Mouse (Mus musculus) cerebellum, adult 9-11 months (tissue): Measurements from ENCODE around the gene D430042O09Rik.

Source experiments
- DNase-seq: peaks from one replicate; pipeline ENCODE4 v3.0.0; 2022

D430042O09Rik gene

GRCm38 (mm10) chr7:125815733-125816132 lies 108.0 kb downstream of the D430042O09Rik start:
- DNase-seq = no peak

DNA sequence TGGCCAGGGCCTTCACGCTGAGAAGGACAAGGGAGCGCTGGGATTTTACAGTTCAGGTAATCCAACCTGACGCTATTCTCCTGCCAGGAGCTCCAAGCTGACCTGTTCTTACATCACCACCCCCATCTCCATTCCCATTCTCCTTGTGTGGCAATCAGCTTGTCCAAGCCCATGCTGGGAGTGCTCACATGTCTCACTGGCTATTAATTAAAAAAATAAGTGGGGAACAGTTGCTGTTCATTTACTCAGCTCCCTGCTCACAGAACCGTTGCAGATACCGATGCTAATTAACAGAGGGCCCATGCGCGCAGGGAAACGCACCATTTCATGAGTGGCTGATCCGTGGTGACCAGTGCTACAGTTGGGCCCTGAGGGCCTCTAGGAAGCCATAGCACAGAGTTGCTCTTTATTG lies 110.6 kb downstream of the D430042O09Rik start:
- peak; percentile 93 for DNase-seq

- DNase-seq = no peak
Observed at GRCm38 (mm10) chr7:125820233-125820632, 112.5 kb downstream of the D430042O09Rik start.

- DNase-seq = no peak
Observed at GRCm38 (mm10) chr7:125826425-125826824, 118.7 kb downstream of the D430042O09Rik start.

DNA sequence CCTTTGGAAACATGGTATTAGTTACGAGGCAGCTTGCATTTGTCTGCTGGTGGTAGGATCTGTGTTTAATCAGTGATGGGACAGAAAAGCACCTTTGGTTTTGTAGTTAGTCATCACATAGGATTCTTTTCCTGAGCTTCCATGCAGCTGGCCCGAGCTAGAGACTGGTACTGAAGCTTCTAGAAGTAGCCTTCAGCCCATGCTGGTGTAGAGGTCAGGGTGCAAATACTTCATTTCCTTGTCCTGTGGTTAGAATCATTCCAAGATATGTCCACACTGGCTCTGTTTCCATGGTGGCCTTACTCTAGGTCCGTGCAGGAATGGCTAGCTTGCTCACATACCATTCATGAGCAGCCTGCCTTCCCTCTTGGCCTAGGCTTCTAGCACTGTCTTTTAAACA lies 119.2 kb downstream of the D430042O09Rik start:
- DNase-seq = no peak

GRCm38 (mm10) chr7:125827420-125827819 lies 119.7 kb downstream of the D430042O09Rik start:
- no peak for DNase-seq

- DNase-seq = no peak
Observed at GRCm38 (mm10) chr7:125828561-125828960, 120.9 kb downstream of the D430042O09Rik start.

DNA sequence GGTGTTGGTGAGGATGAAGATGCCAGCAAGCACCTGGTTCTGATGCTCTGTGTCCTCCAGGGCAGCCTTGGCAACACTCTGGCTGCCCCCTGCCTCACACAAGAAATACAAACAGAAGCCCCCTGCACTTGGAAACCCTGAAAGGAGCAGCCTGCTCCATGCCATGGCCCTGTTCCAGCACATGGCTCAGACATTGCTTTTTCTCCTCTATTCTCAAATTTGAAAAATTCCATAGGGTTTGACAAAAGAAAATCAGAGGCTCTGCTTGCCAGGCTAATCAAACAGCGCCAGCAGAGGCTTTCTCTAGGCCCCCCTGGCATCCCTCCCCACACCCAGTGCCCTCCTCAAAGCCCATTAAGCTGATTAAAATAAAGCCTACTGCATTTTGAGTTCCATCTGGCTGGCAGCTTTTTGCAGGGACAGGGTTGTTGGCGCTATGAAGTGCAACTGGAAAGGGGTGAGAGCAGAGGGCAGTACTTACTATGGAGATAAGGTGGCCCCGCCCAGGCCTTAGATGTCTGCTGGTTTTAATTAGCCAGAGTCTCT lies 121.5 kb downstream of the D430042O09Rik start:
- no peak for DNase-seq

DNA sequence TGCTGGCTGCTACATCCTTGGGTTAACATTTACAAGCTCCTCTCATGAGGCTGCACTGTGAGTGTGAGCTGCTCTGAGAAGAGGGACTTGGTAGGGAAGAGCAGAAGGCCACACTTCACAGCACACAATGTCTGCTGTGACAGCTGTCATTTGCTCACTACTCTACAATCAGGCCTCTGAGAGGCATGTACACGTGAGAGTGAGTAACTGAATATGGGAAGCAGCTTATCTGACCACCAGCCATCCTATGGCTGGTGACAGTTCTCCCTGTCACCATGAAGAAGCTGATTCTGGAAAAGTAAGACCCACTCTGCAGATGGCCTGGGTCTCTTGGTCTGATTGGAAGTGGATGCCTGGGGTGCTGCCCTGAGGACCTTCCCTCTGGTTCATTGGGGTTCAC lies 125.1 kb downstream of the D430042O09Rik start:
- DNase-seq = no peak

- no peak for DNase-seq
Observed at GRCm38 (mm10) chr7:125833471-125833870, 125.8 kb downstream of the D430042O09Rik start.

GRCm38 (mm10) chr7:125838078-125838742 lies 130.5 kb downstream of the D430042O09Rik start:
- no peak for DNase-seq

DNA sequence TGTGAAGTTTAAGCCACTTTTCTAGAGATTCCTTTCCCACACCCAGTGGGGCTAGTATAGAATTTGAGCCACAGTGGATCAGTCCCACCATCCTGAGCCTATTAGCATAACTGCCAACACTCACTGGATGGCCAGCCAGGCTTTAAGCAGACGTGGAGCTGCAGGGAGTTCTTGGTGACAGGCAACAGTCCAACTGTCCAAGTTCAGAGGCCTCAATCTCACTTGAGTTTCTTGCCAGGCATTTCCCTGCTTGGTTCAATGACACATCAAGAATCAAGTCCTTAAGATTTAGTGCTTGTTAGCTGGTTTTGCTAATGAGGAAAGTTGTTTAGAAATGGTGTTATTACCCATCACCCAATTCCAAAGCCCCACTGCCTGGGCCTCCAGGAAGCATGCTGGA lies 137.9 kb downstream of the D430042O09Rik start:
- DNase-seq = no peak

GRCm38 (mm10) chr7:125846866-125847527 lies 139.3 kb downstream of the D430042O09Rik start:
- DNase-seq = peak; percentile 9

DNA sequence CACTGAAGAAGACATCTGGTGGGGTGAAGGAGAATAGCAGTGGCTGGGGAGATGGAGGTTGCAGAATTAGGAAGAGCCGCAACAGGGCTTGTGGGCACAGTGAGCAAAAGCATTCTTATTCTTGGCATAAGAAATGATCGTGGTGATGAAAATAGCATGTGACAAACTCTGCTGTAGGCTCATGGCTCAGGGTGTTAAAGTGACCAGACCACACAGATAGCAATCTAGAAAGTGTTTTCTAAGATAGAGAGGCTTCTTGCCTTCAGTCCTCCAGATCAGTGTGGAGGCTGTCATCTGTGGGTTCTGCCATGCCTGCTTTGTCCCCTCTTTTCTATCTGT lies 139.8 kb downstream of the D430042O09Rik start:
- DNase-seq = no peak

DNA sequence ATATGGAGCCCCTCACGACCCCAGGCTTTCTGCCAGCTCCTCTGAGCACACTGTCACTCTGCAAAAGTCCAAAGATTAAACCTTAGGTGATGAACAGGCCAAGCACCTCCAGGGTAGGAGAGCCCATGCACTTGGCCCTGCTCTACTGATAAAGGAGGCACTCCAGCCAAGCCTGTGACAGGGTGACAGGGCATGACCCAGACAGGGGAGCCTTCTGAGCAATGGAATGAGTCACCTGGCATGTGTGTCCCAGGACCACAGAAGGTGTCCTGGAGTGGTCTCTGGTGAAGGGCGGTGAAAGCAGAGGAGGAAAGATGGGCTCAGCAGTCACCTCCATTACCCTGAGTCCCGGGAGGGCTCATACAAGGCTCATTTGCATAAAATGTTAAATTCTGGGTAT lies 151.9 kb downstream of the D430042O09Rik start:
- DNase-seq = no peak

DNA sequence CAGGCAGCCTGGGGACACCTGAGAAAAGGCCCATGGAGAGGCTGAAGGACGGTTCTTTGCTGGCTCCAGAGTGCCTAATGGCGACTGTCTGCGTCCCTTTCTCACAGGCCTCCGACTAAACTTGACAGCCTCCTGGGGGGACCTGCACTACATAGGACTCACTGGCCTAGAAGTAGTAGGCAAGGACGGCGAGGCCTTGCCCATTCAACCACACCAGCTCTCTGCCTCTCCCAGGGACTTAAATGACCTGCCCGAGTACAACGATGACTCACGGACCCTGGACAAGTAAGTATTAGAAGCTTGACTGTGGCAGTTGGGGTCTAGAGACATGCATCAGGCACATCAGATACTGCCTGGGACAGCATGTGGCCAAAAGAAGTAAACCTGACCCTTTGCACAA lies 152.7 kb downstream of the D430042O09Rik start:
- no peak for DNase-seq

DNA sequence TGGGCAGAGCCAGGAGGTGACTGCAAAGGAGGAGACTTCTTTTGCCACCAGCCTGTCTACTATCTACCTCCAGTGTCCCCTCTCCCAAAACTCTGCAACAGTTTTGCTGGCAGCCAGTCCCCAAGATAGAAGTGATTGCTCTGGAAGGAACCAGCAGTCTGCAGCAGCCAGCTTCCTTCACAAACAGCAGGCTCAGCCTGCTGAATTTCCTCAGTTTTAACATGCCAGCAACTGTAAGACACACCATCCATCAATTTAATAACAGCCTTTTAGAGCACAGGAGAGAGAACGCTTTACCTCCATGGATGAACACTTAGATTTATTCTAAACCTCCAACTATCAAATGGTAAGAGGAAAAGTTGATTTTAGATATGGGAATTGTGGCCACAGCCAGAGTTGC lies 156.3 kb downstream of the D430042O09Rik start:
- DNase-seq = no peak

- DNase-seq = no peak
Observed at GRCm38 (mm10) chr7:125865234-125865633, 157.5 kb downstream of the D430042O09Rik start.

DNA sequence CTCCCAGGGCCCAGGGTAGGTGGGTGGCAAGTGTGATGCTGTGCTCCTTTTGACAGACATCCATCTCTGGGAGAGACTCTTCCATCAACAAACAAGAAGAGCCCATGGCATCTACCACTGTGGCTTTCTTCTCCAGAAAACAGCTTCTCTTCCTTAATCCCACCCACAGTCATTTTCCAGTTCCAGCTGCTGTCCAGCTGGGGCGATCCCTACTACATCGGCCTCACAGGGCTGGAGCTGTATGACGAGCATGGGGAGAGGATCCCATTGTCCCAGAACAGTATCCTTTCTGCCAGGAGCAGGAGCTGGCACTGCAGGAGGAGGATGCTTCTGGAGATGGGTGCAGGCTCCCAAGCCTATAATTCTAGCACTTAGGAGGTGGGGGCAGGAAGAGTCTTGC lies 160.9 kb downstream of the D430042O09Rik start:
- no peak for DNase-seq

- DNase-seq = no peak
Observed at GRCm38 (mm10) chr7:125871404-125872201, 163.9 kb downstream of the D430042O09Rik start.

DNA sequence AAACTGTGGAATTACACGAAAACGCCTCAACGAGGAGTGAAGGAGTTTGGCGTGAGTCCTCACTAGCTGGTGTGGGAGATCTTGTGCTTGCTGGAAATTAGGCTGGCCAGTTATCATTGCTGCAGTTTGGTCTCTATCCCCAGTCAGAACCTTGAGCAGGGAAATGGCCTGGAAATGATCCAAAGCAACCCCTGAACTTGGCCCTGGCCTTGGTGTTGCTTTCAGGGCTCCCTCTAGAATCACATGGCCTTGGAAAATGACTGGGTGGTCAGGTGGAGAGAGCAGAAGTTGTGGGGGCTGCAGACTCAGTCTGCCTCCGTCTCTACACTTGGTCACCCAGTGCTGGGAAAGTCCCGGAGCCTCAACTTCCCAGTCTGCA lies 164.5 kb downstream of the D430042O09Rik start:
- no peak for DNase-seq

DNA sequence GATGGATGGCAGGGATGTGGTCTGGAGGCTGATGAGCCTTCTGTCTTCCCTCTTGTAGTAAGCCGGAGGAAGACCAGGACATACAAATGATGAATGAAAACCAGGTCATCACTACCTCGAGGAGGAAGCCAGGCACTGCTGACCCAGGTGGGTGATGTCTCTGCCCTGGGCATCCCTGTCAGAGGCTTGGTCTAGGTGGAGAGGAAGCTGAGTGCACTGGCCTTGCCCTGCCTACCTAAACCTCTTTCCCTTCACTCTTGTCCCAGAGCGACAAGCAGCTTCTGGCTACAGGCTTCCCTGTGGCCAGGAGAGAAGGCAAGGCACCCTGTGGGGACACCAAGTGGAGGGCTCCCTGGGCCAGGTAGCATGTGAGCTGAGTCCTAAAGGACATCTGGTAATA lies 165.2 kb downstream of the D430042O09Rik start:
- DNase-seq = no peak

DNA sequence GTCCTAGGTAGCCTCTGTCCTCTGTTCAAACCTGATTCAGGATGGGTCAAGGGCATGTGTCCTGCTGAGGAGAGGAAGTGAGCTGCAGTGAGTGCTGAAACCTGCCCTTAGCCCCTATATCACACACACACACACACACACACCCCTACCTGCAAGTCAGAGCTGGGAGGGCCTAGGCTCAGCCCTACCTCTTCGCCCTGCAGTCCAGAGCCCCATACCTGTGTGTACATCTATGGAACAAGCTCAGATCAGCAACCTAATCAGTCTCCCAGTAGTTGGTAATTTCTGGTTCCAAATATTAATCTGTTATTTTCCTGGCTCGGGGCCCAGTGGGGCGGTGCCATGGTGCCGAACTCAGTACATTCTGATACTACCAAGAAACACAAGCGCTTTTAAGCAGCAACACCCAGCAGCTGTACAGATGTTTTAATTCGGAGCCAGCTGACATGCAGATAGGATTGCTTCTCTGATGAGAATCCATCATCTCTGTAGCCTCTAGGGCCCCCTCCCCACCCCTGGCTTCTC lies 166.3 kb downstream of the D430042O09Rik start:
- DNase-seq = no peak
